Mouse (Mus musculus) spleen, postnatal 14 days (tissue): ENCODE data around the gene Arhgef11.
A peak's percentile ranks its signal among the peaks of the same experiment; 100 is the strongest.

Experiments
- DNase-seq, 2 experiments: peaks; one replicate each; pipeline ENCODE4 v3.0.0; 2021 to 2022; ENCODE audit warnings: low spot score in 2 of 2

Arhgef11 gene

DNA sequence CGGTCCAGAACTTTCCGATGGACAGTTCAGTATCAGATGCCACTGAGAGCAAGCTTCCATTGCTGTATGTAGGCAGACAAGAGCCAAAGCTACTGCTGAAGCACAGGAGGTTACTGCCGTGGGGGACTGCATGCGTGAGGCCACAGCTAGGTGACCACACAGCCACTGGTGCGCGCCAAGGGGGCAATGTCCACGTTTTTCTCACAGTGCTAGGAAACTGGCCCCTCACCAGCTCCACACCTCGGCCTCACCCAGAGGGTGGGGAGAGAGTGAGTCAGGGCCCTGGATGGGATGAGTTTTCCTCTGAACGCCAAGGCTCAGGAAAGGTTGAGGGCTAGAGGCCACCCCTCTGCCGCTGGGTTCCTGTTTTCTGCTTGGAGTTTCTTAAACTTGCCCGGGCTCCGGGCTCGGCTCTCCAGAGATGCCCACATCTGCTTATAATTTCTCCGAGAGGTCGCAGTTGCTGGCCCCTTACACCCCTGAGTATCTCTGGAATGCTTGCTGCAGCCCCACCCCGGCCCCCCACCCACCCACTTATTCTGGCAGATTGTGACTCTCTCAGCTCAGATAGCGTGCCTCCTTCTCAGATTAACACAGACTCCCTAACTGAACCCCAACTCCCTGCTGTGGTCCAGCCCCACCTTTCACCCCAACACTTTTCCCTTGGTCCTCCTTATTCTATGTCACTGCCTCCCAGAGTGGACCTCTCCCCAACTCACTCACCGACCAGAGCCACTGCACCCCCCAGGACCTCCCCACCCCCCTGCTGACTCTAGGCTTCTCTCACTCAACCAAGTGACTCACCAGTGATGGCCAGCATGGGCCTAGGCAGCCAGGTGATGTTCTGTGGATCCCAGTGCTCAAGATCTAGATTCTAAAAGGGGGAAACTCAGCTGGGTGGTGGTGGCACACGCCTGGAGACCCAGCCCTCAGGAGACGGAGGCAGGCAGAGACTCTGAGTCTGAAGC lies 144.3 kb downstream of the Arhgef11 start:
- no peak for DNase-seq

DNA sequence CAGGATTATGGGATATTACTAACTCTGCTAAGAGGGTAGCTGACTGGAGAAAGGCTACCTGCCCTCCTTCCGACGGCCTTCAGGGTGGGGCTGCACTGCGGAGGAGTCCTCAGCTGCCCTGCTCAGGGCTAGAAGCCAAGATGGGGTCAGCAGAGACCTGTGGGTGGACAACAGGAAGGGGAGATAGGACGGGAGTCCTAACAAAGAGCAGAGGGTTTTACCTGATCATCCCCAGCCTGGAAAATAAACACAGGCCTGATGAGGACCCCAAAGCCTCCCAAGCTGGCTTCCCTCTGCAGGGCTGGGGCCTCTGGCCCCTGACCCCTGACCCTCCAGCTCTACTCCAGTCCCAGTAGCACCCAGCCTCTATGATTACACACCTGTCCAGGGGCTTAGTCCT lies 145.8 kb downstream of the Arhgef11 start:
- no peak for DNase-seq

DNA sequence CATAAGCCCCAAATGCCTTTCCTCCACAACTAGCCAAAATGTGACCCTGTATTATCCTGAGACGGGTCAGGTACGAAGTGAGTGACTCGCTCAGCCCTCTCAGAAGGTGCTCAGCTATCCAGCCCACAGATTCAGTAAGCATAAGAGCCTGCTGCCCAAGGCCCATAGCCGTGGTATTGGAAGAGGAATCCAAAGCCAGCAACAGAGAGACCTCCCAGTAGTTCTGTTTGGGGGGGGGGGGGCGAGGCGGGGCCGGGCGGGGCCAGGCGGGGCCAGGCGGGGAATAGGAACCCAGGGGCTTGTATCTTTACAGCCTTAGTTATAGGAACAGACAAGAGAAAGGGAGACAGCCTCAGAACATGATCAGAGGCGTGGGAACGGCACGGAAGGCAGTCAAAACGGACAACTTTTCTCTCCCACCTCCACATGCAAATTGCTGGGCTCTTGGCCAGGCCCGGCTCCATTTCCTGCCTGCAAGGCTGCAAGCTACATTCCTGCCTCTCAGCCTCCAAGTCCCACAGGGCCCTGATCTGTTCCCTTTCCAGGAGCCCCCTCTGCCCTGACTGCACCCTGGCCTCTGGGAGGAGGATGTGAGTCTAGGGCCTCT lies 146.4 kb downstream of the Arhgef11 start:
- DNase-seq, result peak in 1 of 2 experiments; percentile 23

DNA sequence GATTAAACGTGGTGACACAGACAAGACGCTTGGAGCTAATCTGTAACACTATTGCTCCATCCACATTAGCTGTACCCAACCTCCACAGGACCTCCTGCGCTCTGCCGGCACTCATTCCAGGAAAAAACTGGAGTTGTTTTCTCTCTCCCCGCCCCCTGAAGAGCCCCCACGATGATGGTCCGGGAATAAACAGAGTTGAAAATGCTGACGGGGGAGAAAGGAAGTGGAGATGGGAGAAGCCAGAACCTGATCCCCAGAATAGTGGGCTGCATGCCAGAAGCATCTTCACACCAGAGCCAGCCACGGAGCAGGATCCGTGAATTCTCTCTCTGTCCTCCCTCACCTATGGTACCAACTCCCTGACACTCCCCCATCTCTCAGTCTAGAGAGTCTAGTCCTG lies 147.1 kb downstream of the Arhgef11 start:
- DNase-seq, result no peak

DNA sequence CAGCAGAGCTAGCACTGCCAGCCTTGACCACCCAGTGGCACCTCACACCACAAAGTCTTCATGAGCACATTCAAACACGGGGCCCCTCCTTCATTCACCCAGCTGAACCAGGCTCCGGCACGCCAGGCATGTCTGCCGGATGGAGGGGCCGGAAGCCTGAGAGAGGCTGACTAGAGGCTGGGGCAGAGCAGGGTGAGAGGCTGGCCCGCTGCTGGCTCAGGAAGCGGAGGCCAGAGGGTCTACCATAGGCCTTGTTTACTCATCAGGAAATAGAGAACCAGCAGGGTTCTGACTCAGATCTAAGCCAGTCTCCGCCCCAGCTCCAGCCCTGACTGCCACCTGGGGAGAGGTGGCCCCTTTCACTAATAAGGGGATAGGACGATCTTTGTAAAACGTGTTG lies 147.7 kb downstream of the Arhgef11 start:
- peak; percentile 32 to 52 for DNase-seq

DNA sequence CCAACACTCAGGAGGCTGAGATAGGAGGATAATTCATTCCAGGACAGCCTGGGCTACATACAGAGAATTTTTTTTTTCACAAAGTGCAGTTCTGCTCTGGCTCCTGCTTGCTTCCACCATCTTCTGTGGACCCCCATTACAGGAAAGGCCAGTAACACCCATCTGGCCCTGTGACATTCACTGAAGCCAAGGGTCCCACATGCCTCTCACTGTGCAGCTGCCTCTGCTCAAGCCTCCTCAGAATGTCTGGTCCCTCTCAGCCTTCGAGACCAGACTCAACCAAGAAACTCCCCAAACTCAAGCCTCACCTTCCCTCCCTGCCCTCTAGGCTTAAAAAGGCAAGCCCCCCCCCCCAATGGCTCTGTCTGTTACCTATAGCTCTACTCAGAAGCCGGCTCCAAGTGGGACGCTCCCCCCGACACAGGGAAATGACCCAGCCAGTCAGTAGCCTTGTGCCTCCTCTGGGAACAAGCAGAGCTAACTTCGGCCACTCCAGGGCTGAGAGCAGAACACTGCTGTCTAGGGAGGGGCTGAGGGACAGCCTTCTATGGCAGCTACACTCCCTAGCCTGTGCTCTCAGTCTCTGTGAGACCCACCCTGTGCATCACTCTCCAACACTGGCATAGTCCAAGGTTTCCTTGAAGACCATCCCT lies 148.4 kb downstream of the Arhgef11 start:
- no peak for DNase-seq

DNA sequence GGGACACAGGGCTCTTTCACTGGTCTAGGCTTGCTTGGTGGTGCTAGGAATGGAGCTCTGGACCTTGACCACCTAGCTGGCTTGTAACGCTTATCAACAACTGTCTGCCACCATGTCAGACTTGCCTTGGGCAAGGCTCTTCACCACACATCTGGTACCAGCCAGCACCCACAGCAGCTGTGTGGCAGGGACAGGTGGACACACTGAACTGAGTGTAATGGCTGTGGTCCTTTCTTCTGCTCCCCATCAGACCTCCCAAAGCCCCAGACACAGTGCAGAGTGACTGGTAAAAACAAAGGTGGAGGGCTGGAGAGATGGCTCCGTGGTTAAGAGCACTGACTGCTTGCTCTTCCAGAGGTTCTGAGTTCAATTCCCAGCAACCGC lies 148.9 kb downstream of the Arhgef11 start:
- no peak for DNase-seq

DNA sequence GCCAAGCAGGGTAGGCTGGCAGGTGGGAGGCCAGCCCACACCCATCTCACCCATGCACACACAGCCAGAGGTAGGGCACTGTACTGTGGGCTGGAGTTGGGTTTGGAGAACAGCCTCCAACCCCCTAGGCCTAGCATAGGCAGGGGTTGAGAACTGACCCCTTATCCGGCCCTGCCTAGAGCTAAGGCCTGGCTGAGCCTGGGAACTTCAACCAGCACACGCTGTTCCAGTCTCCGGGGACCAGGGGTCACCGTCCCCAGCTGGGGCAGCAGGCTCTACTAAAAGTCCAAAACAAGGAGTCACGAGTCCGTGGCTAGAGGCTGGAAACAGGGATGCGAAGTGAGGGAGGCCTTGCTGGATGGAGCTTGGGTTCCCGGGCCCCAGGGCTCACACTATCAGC lies 150.4 kb downstream of the Arhgef11 start:
- DNase-seq, result no peak

DNA sequence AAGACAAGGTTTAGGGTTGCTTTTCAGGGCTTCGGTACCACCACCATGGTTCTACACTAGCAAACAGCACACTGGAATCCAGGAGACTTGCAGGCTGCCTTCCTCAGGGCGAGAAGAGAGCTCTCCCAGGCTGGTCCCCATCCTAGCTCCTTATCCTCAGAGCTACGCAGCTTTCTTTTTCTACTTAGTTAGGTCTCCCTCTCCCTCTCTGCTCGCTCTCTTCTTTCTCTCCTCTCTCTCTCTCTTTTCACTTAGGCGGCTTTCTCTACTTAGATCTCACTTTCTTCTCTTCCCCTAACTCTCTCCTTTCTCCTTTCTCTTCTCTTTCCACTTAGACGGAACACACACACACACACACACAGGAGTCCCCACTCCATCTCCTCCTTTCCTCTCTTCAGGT lies 151.1 kb downstream of the Arhgef11 start:
- DNase-seq, result no peak

DNA sequence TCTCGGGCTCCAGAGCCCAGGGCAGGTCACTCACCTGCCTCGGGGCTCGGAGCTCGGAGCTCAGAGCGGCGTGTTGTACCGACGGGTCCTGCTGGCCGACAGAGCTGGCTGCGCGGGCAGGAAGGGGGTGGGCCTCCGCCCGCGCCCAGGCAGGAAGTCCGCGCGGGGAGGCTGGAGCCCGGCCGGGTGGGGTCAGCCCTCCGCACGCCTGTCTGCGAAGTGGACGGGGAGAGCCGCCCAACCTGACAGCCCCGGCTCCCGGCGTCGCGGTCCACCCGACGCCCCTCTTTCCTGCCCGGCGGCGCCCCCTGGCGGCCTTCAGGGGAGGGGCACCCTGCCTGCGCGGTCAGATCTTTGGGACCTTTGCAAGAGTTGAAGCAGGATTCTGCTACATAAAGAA lies 151.5 kb downstream of the Arhgef11 start:
- peak; percentile 42 to 74 for DNase-seq

DNA sequence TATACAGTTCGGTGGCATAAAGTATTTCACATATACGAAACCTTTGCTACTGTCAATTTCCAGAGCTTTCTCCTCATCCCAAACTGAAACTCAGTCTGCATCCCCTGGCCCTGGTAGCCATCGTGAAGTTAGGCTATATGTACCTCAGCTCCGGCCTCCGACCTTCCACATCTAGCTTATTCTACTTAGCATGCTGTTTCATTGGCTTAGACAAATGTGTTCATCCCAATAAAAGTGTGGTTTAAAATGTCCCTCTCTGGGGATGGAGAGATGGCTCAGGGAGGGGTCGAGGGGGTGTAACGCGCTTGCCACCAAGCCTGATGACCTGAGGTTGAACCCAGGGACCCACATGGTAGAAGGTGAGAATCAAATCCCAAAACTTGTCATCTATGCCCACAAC lies 152.1 kb downstream of the Arhgef11 start:
- DNase-seq, result no peak

DNA sequence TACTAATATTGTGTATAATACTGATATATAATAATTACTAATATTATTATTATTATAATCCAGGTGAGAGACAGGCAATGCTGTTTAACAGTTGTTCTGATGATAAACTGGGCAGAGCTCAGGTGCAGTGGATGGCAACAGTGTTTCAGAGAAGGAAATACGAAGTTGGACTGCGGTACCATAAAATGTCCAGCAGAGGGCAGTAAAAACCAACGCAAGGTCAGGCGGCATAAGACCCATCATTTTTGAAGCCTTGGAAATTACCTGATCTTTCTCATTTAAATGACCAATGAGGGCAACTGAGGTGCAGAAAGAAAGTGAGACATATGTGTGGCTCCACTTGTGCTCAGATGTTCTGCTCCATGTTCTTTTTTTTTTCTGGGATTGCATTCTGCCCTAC lies 152.9 kb downstream of the Arhgef11 start:
- DNase-seq, result peak in 1 of 2 experiments; percentile 30

DNA sequence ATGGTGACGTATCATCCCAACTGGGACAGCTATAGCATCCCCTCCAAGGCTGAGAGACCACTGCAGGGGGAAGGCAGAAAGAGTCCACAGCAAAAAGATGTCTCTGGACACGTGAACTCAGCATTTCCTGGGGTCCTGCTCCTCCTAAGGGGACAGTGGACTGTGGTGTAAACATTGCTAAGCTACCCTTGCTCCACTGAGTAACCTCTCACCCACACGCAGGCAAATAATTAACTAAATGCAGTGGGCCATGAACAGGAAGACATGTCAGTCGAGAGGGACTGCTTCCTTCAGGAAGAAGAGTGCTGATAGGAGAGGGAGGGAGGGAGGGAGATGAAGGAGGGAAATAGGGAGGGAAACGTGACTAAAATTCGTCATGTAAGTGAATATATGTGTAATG lies 153.7 kb downstream of the Arhgef11 start:
- DNase-seq, result no peak

DNA sequence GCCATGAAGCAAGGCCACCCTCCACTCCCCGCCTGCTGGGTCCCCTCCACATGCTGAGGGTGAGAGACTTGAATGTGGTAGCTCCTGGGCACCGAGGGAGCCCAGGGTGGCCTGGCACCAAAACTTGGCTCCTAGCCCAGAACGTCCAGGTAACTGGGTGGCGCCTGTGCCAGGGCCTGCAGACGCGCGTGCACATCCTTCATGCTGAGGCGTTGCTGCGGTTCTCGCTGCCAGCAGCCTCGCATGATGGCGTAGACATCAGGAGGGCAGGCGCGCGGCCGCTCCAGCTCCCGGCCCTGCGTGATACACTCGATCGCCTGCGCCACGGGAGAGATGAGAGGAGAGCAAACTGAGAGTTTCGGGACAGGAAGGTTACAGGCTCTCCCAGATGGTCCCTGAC lies 160.9 kb downstream of the Arhgef11 start:
- no peak for DNase-seq

DNA sequence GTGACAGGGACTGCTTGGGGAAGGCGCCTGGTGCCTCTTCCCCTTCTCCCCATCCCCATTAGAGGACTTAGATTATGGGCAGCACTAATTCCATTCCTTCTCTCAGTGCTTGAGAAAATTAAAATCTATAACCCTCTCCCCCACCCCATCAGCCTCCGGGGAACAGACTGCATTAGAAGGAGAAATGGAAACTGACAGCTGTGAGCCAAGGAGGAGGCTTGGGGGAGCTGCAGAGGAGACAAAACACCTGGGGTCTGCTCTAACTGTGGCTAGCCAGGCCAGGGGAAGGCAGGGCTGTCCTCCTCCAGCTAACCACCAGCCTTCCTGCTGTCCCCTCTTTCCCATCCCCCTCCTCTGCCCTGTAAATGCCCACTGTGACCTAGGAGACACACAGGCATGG lies 161.7 kb downstream of the Arhgef11 start:
- no peak for DNase-seq

DNA sequence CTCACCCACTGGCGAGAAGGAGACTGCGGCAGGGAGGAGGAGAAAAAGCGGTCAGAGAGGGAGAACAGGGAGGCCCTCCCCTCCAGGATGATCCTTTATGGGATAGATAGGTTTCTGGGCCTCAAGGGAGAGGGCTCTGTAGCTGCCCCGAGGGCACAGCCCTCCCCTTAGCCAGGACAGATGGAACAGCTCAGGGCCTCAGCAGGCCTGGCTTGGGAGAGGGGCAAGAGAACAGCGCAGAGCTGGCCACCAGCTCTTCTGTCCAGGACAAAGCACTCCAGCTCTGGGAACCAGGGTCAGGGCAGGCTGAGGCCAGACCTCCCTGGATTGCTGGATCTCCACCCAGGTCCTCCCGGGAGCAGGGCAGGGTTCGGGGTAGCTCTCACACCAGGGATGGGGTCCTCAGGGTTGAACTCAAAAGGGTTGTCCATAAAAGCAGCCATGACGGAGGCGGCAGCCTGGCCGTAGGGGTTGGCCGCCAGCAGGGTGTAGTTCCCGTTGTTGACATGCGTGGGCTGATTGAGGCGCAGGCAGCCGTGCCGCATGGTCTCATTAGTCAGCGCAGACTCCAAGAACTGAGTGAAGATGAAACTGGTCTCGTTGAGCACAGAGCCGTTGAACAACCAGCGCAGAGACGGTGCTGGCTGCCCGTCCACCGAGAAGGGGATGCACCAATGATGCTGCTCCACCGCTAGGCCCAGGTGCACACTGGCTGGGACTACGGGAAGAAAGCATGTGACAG lies 166.1 kb downstream of the Arhgef11 start:
- DNase-seq, result no peak

DNA sequence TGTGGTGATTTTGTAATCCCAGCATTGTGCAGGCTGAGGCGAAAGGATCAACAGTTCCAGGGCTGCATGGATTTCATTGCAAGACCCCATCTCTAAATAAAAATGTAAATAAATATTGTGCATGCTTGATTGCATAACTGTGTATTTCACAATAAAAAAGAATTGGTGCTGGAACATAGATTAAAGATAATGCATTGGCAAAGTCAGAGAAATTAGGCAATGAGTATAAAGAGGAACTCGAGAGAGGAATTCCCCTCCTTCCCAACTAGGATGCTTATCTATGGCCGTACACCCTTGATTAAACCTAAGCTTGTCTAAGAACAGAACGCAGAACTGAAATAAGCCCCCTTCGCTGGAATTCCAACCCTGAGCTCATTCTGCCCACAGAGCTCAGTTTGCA lies 167.8 kb downstream of the Arhgef11 start:
- no peak for DNase-seq

DNA sequence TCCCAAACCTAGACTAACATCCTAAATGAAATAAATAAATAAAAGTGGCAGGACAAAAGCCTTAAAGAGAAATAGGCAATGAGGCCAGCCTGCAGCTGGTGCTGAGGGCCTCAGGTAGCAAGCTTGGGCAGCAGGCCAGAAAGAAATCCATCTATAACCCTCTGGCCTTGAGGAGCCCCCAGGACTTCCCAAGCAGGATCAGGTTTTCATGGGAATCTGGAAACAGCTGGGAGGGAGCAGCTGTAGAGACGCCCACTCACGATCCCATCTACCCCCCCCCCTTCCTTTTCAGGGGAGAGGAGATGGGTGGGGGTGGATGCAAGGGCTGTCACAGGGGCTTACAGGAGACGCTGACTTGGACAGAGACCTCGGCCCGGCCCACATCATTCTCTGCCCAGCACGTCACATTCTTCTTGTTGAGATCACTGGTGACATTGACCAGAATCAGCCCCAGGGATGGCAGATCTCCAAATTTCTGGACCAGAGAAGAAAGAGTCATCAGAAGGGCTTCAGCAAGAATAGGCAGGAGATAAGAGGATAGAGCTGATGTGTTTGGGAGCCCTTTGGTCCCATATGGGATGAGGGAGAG lies 168.4 kb downstream of the Arhgef11 start:
- DNase-seq, result no peak
